Mouse (Mus musculus) heart, postnatal 0 days (tissue): ENCODE data around the gene Ezh1. TPM values are rescaled to one million over a fixed set of nuclear protein-coding genes. Genes with fewer than 3 reads are reported as not detected.
A peak's percentile ranks its signal among the peaks of the same experiment; 100 is the strongest.

Experiments
- ATAC-seq: fragments of 200-750 bp; cut with Nextera tagmentation; 2 replicates; pipeline ENCODE4 v1.8.0; 2017; ENCODE audit warnings: low read depth, moderate number of reproducible peaks, moderate library complexity; ENCODE audit not compliant: insufficient read depth
- DNase-seq: peaks from one replicate; pipeline ENCODE4 v3.0.0-alpha.2; 2016; ENCODE audit warnings: low spot score
- H3K27ac ChIP-seq: fragments of 300-500 bp; sonication (generic); 2 replicates; pipeline ENCODE4 v1.5.1; 2014; ENCODE audit warnings: low read depth, mild to moderate bottlenecking
- H3K27me3 ChIP-seq: fragments of 300-500 bp; sonication (generic); 2 replicates; pipeline ENCODE4 v1.6.1; 2014; ENCODE audit warnings: low read length, mixed read lengths; ENCODE audit not compliant: control insufficient read depth, insufficient read depth
- H3K36me3 ChIP-seq: fragments of 300-500 bp; sonication (generic); replicated peaks from 2 replicates; pipeline ENCODE4 v1.6.1; 2014; ENCODE audit warnings: low read length, mixed read lengths; ENCODE audit not compliant: control insufficient read depth, insufficient read depth
- H3K4me1 ChIP-seq: fragments of 300-500 bp; sonication (generic); 2 replicates; pipeline ENCODE4 v1.6.1; 2014; ENCODE audit warnings: antibody characterized with exemption; ENCODE audit not compliant: control insufficient read depth, insufficient read depth
- H3K4me2 ChIP-seq: fragments of 300-500 bp; sonication (generic); 2 replicates; pipeline ENCODE4 v1.6.1; 2014; ENCODE audit warnings: low read depth, mild to moderate bottlenecking, low read length, moderate library complexity
- H3K4me3 ChIP-seq: fragments of 300-500 bp; sonication (generic); 2 replicates; pipeline ENCODE4 v1.5.1; 2014; ENCODE audit warnings: low read depth, low read length
- H3K9ac ChIP-seq: fragments of 300-500 bp; sonication (generic); replicated peaks from 2 replicates; pipeline ENCODE4 v1.6.1; 2014; ENCODE audit warnings: low read depth, low read length, mixed read lengths
- H3K9me3 ChIP-seq: fragments of 300-500 bp; sonication (generic); replicated peaks from 2 replicates; pipeline ENCODE4 v1.6.1; 2016; ENCODE audit warnings: low read length; ENCODE audit not compliant: control insufficient read depth
- CTCF ChIP-seq: IDR thresholded peaks from 2 replicates; pipeline ENCODE4 v1.5.1; 2016; ENCODE audit warnings: antibody characterized with exemption, control low read depth, low read depth
- EP300 ChIP-seq: IDR thresholded peaks from 2 replicates; pipeline ENCODE4 v1.6.1; 2016; ENCODE audit warnings: antibody characterized with exemption, low read depth
- WGBS: fragments of 180-500 bp; shearing (Covaris S2); extraction: QIAGEN DNeasy Blood & Tissue Kit; methylation state at CpG from one replicate; pipeline ENCODE4 v1.1.7; 2014; 5-methylcytosine and 5-hydroxymethylcytosine counted together
- polyA plus RNA-seq: library from polyadenylated mRNA; unstranded; fragments of >200 nt; fragmentation: Nextera tagmentation; extraction: Ambion mirVana; gene quantifications from 2 replicates; pipeline ENCODE4 v1.2.1, GENCODE M21; 2015
- total RNA-seq: library from RNA; depleted of rRNA; stranded (reverse); fragments of >200 nt; gene quantifications from 2 replicates; pipeline ENCODE4 v1.2.3, GENCODE M21; 2014; ENCODE audit warnings: low replicate concordance

Ezh1 gene
- total and polyA plus RNA-seq, 2 experiments from 2014 or later, result 12.0 to 12.1 TPM

DNA sequence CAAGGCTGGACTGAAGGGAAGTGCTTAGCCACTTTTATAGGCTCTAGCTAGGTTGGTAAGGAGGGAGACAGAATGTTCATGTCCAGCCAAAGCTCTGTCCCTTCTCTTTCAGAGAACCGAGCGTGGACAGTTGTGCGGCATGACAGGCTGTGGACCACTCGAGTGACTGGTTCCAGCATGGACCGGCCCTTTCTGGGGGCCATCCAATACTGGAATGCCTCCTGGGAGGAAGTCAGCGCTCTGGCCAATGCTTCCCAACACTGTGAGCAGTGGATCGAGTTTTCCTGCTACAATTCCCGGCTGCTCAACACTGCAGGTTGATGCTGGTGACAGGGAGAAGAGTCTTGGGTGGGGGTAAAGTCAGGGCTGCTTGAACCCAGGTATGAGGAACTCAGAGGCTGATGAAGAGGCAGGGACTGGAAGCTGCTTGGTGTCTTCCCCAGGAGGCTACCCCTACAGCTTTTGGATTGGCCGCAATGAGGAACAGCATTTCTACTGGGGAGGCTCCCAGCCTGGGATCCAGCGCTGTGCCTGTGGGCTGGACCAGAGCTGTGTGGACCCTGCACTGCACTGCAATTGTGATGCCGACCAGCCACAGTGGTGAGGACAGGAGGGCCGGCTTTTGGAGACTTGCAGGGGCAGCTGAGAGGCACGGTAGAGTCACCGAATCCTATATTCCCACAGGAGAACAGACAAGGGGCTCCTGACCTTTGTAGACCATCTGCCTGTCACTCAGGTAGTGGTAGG lies 43.3 kb downstream of the Ezh1 start:
- DNase-seq, result no peak
- Histone ChIP-seq H3K36me3 (0 out of 2 replicates have a peak, but pooled peaks cover 3% of the 10 kb centered on the region), H3K4me3 (no peak overlapping the region)

DNA sequence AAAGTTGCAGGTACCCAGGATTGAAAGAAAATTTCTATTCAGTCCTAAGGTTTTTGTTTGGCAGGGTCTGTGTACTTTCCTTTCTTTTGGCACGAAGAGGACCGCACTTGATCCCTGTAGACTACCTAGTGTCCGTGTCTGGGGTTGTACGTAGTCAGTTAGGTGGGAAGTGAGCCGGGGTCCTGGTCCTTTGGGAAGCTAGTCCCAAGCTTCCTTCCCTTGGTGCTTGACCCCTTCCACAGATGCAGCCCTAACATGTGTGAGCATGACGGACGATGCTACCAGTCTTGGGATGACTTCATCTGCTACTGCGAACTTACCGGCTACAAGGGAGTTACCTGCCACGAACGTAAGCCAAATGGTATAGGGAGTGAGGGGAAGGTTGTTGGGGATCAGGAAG lies 44.3 kb downstream of the Ezh1 start:
- TF ChIP-seq CTCF, result no peak
- no peak for TF ChIP-seq EP300
- no peak overlapping the region for H3K27ac ChIP-seq
- no peak overlapping the region for H3K4me2 ChIP-seq
- no peak overlapping the region for H3K9ac ChIP-seq
- H3K4me3 ChIP-seq, result no peak overlapping the region
- ATAC-seq (no peak), DNase-seq (no peak)
- no peaks in the 10 kb centered on the region for H3K4me1 ChIP-seq
- H3K9me3 ChIP-seq, result no peaks in the 10 kb centered on the region
- H3K27me3 ChIP-seq, result peaks cover 4% of the 10 kb centered on the region; the same call in 1 of the 2 replicates
- 88% methylated on average over 11 of the region's 11 CpGs for WGBS
- H3K36me3 ChIP-seq, result 0 out of 2 replicates have a peak, but pooled peaks cover 1% of the 10 kb centered on the region

More for the DNA sequence above, 43.3 kb downstream of the Ezh1 start:
- Histone ChIP-seq H3K4me1 (no peaks in the 10 kb centered on the region), H3K27me3 (no peaks in the 10 kb centered on the region), H3K9me3 (no peaks in the 10 kb centered on the region), H3K4me2 (no peak overlapping the region), H3K27ac (no peak overlapping the region), H3K9ac (no peak overlapping the region)
- WGBS, result 55% methylated on average over 14 of the region's 14 CpGs
- TF ChIP-seq EP300 (no peak), CTCF (no peak)
- ATAC-seq, result no peak

DNA sequence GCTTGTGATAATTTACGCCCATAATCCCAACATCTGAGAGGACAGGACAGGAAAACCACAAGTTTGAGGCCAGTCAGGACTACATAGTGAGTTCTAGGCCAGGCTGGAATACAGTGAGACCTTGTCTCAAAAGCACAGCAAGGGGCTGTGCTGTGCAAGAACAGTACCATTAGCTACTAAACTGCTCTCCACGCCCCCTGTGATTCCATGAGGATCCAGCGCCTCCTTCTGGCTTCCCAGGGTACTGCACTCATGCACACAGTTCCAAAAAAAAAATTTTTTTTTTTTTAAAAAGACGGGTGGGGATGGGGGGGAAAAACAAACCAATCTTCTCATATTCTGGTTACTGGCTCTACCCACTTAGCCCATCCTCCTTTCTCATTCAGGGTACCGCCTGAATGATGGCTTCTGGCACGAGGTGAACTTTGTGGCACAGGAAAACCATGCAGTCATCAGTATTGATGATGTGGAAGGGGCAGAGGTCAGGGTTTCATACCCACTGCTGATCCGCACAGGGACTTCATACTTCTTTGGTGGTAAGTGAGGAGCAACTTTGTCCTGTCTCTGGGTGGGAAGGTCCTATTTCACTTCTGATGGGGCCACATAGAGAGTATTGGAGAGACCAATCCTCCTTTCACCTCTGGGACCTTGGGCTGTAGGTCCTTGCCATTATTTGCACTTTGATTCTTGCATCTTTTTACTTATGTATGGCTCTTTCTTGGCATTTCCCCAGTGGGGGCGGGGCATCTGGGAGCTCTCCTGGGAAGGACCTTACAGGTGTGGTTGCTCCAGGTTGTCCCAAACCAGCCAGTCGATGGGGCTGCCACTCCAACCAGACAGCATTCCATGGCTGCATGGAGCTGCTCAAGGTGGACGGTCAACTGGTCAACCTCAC lies 45.2 kb downstream of the Ezh1 start:
- Histone ChIP-seq H3K36me3 (no peaks in the 10 kb centered on the region), H3K4me2 (no peak overlapping the region), H3K27me3 (peaks cover 9% of the 10 kb centered on the region), H3K9me3 (no peaks in the 10 kb centered on the region), H3K4me1 (no peaks in the 10 kb centered on the region; the same call in 1 of the 2 replicates), H3K27ac (no peak overlapping the region), H3K4me3 (no peak overlapping the region), H3K9ac (no peak overlapping the region)
- ATAC-seq (no peak), DNase-seq (peak; percentile 76)
- WGBS, result 38% methylated on average over 10 of the region's 10 CpGs
- peak; percentile 84 for TF ChIP-seq CTCF
- no peak for TF ChIP-seq EP300

DNA sequence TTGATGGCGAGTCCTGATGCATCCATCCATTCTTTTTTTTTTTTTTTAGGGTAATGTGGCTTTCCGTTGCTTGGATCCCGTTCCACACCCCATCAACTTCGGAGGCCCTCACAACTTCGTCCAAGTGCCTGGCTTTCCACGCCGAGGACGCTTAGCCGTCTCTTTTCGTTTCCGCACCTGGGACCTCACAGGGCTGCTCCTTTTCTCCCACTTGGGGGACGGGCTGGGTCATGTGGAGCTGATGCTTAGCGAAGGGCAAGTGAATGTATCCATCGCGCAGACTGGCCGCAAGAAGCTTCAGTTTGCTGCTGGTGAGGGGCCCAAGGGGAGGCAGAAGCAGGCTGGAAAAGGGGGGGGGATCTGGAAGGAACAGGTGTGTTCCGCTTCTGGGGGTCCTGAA lies 46.0 kb downstream of the Ezh1 start:
- 73% methylated on average over 17 of the region's 17 CpGs for WGBS

DNA sequence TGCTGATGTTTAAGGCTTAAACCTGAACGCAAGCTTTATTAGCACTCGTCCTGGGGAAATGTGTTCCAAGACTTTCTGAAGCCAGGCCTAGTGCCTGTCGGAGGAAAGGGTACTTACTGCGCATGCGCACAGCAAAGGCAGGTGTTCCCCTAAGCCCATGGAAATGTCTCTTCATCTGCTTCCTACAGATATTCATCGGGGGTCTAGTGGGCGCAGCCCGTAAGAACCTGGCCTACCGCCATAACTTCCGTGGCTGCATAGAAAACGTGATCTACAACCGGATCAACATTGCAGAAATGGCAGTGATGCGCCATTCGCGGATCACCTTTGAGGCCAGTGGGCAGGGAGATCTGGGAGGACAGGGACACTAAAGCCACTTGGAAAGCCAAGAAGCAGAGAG lies 47.0 kb downstream of the Ezh1 start:
- H3K4me3 ChIP-seq, result no peak overlapping the region
- peaks cover 12% of the 10 kb centered on the region for H3K4me1 ChIP-seq
- 77% methylated on average over 15 of the region's 15 CpGs for WGBS
- no peak for DNase-seq
- no peak for TF ChIP-seq CTCF
- no peak for TF ChIP-seq EP300
- no peak overlapping the region for H3K27ac ChIP-seq
- no peak for ATAC-seq
- no peak overlapping the region for H3K9ac ChIP-seq
- H3K27me3 ChIP-seq, result peaks cover 9% of the 10 kb centered on the region
- H3K4me2 ChIP-seq, result no peak overlapping the region
- H3K36me3 ChIP-seq, result no peaks in the 10 kb centered on the region
- H3K9me3 ChIP-seq, result no peaks in the 10 kb centered on the region

More for the DNA sequence above, 46.0 kb downstream of the Ezh1 start:
- H3K4me1 ChIP-seq, result peaks cover 3% of the 10 kb centered on the region; the same call in 1 of the 2 replicates
- H3K27me3 ChIP-seq, result peaks cover 9% of the 10 kb centered on the region
- ATAC-seq (no peak), DNase-seq (no peak)
- no peak overlapping the region for H3K4me2 ChIP-seq
- no peak overlapping the region for H3K27ac ChIP-seq
- H3K36me3 ChIP-seq, result no peaks in the 10 kb centered on the region
- TF ChIP-seq CTCF, result no peak
- no peak for TF ChIP-seq EP300
- H3K9me3 ChIP-seq, result no peaks in the 10 kb centered on the region
- H3K9ac ChIP-seq, result no peak overlapping the region
- H3K4me3 ChIP-seq, result no peak overlapping the region
